Mouse (Mus musculus): ENCODE measurements around the gene Ptges2.

Ptges2 gene

GRCm38 (mm10) chr2:32441550-32441949 lies 45.9 kb downstream of the Ptges2 start:
- DNase-seq, result no peak

GRCm38 (mm10) chr2:32445535-32445934 lies 49.8 kb downstream of the Ptges2 start:
- DNase-seq, result no peak

GRCm38 (mm10) chr2:32447264-32447936 lies 51.7 kb downstream of the Ptges2 start:
- DNase-seq, result no peak

- no peak for DNase-seq
Observed at GRCm38 (mm10) chr2:32448480-32448879, 52.8 kb downstream of the Ptges2 start.

GRCm38 (mm10) chr2:32449761-32450754 lies 54.4 kb downstream of the Ptges2 start, which contains the start of gene Naif1:
Gene Naif1 (plus strand): TSS chr2:32450457.
- DNase-seq, result peak; percentile 49

- peak; percentile 98 for DNase-seq
Observed at GRCm38 (mm10) chr2:32450881-32451844, 55.5 kb downstream of the Ptges2 start, which contains the start of gene Slc25a25. Gene Slc25a25 (minus strand): TSS chr2:32451445.

GRCm38 (mm10) chr2:32451870-32452372 lies 56.2 kb downstream of the Ptges2 start:
- DNase-seq, result peak; percentile 99

GRCm38 (mm10) chr2:32452441-32452971 lies 56.8 kb downstream of the Ptges2 start:
- DNase-seq, result peak; percentile 82

- no peak for DNase-seq
Observed at GRCm38 (mm10) chr2:32453641-32454303, 58.1 kb downstream of the Ptges2 start.

- DNase-seq, result no peak
Observed at GRCm38 (mm10) chr2:32454633-32455032, 58.9 kb downstream of the Ptges2 start.

- DNase-seq, result no peak
Observed at GRCm38 (mm10) chr2:32455101-32455500, 59.4 kb downstream of the Ptges2 start.
